Mouse (Mus musculus) hindbrain, embryonic 14.5 days (tissue): ENCODE measurements around the gene Nabp1. TPM values are rescaled to one million over a fixed set of nuclear protein-coding genes. Genes with fewer than 3 reads are reported as not detected.
"Not testable (repeated sequence)": the region's sequence is repeated elsewhere in the genome, so short reads cannot be mapped to it uniquely, and the experiment has no call there.

Source experiments
- ATAC-seq: fragments of 200-750 bp; cut with Nextera tagmentation; 2 replicates; pipeline ENCODE4 v1.8.0; 2017; ENCODE audit warnings: moderate number of reproducible peaks, mild to moderate bottlenecking, moderate TSS enrichment, moderate library complexity; ENCODE audit not compliant: low FRiP score
- DNase-seq: peaks from one replicate; pipeline ENCODE4 v3.0.0-alpha.2; 2015; ENCODE audit warnings: low spot score
- H3K27ac ChIP-seq: fragments of 300-500 bp; sonication (generic); 2 replicates; pipeline ENCODE4 v1.5.1; 2014; ENCODE audit warnings: mild to moderate bottlenecking, moderate library complexity
- H3K27me3 ChIP-seq: fragments of 300-500 bp; sonication (generic); 2 replicates; pipeline ENCODE4 v1.6.1; 2014; ENCODE audit warnings: mild to moderate bottlenecking, low read length, mixed read lengths; ENCODE audit not compliant: control insufficient read depth, insufficient read depth
- H3K36me3 ChIP-seq: fragments of 300-500 bp; sonication (generic); replicated peaks from 2 replicates; pipeline ENCODE4 v1.6.1; 2014; ENCODE audit not compliant: control insufficient read depth, insufficient read depth
- H3K4me1 ChIP-seq: fragments of 300-500 bp; sonication (generic); replicated peaks from 2 replicates; pipeline ENCODE4 v1.6.1; 2014; ENCODE audit warnings: antibody characterized with exemption, low read length, mixed read lengths; ENCODE audit not compliant: control insufficient read depth, insufficient read depth
- H3K4me2 ChIP-seq: fragments of 300-500 bp; sonication (generic); replicated peaks from 2 replicates; pipeline ENCODE4 v1.6.1; 2014; ENCODE audit warnings: mild to moderate bottlenecking, moderate library complexity
- H3K4me3 ChIP-seq: fragments of 300-500 bp; sonication (generic); replicated peaks from 2 replicates; pipeline ENCODE4 v1.5.1; 2014; ENCODE audit warnings: mild to moderate bottlenecking, low read length
- H3K9ac ChIP-seq: fragments of 300-500 bp; sonication (generic); 2 replicates; pipeline ENCODE4 v1.6.1; 2014
- H3K9me3 ChIP-seq: fragments of 300-500 bp; sonication (generic); 2 replicates; pipeline ENCODE4 v1.6.1; 2016; ENCODE audit warnings: low read length; ENCODE audit not compliant: control insufficient read depth
- WGBS: fragments of 180-500 bp; shearing (Covaris S2); extraction: QIAGEN DNeasy Blood & Tissue Kit; methylation state at CpG from one replicate; pipeline ENCODE4 v1.1.7; 2014; 5-methylcytosine and 5-hydroxymethylcytosine counted together
- polyA plus RNA-seq: library from polyadenylated mRNA; unstranded; fragments of >200 nt; fragmentation: Nextera tagmentation; extraction: Ambion mirVana; gene quantifications from 2 replicates; pipeline ENCODE4 v1.2.1, GENCODE M21; 2014

Gene Nabp1
- polyA plus RNA-seq, 1 experiment from 2014 or later: 9.0 TPM

DNA sequence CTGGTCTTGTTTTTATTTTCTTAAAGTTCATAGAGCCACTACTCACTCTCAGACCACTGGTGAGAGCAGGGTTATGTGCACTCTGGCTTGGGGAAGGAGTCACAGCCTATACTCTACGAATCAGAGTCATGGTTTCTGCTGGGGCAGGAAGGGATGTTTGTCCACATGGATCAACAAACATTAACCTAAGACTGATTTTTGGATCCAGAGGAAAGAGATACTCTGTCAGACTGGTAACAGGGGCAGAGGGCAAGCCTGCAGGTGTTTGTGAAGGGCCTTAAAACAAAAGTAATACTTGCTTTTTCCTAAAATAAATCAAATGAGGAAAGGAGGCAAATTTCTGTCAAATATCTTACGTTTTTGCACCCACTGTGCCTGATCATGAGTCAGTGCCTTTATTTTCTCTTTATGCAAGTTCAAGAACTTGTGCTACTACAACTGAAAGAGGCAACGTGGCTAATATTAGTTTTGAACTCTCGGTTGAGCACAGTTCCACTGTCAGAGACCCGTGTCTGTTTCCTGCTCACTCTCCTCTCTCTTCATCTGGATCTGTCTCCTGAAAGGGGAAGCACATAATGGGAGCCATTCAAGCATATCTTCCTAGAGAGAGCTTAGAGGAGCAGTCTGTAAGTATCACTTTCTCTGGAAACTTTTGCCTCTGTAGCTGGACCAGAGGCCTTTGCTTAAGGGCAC, 32.9 kb downstream of the Nabp1 start:
- H3K36me3 ChIP-seq: no peaks in the 10 kb centered on the region
- no peak overlapping the region for H3K4me2 ChIP-seq
- no peak overlapping the region for H3K9ac ChIP-seq
- peak overlapping the region; percentile 47; the same call in 1 of the 2 replicates for H3K27ac ChIP-seq
- 51% methylated on average over 5 of the region's 5 CpGs for WGBS
- H3K4me1 ChIP-seq: peaks cover 4% of the 10 kb centered on the region; the same call in 1 of the 2 replicates
- DNase-seq: no peak
- H3K4me3 ChIP-seq: no peak overlapping the region
- no peaks in the 10 kb centered on the region for H3K27me3 ChIP-seq
- ATAC-seq: peak; percentile 24; the same call in 1 of the 2 replicates
- H3K9me3 ChIP-seq: no peaks in the 10 kb centered on the region

DNA sequence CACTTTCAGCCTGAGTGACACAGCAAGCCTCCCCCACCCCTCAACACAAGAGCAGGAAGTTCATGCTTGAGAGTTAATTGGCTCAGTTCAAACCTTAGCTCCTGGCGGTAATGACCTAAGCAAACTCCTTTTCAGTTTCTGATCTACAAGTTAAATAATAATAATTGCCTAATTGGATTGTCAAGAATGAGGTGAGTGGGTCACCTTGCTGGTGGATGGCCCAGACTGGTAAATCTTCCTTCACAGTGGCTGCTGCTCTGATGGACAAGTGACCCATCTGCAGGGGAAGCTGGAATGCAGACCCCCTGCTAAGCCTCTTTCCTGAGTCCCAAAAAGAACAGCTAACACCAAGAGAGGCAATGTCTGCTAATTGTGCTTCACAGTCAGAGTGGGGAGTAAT, 48.5 kb downstream of the Nabp1 start:
- Histone ChIP-seq H3K4me2 (no peak overlapping the region), H3K36me3 (no peaks in the 10 kb centered on the region), H3K9ac (no peak overlapping the region), H3K27me3 (no peaks in the 10 kb centered on the region), H3K9me3 (no peaks in the 10 kb centered on the region), H3K4me3 (no peak overlapping the region), H3K4me1 (no peaks in the 10 kb centered on the region), H3K27ac (no peak overlapping the region)
- no peak for ATAC-seq
- no peak for DNase-seq
- 26% methylated on average over 1 of the region's 1 CpGs for whole genome bisulfite sequencing

DNA sequence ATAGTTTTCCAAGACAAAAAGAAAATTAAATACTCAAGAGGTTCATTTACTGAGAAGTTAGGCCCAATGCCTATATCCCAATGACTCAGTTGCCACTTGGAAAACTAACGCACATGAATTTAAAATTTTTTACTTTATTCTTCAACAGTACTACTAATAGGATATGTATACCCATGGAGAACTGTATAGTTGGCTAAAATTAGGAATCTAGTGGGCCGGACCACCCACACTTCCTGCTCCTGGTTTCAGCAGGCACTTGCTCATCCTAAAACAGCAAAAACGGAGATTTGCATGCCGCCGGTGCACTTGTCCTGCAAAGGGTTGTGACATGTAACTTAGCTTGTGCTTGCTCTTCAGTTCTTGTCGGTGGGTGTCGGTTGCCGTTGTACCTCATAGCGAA, 51.9 kb downstream of the Nabp1 start:
- Histone ChIP-seq H3K4me2 (no peak overlapping the region), H3K9me3 (no peaks in the 10 kb centered on the region), H3K4me1 (no peaks in the 10 kb centered on the region), H3K4me3 (no peak overlapping the region), H3K27ac (no peak overlapping the region), H3K9ac (no peak overlapping the region), H3K27me3 (no peaks in the 10 kb centered on the region), H3K36me3 (no peaks in the 10 kb centered on the region)
- ATAC-seq: no peak
- DNase-seq: no peak
- WGBS: 96% methylated on average over 9 of the region's 9 CpGs

DNA sequence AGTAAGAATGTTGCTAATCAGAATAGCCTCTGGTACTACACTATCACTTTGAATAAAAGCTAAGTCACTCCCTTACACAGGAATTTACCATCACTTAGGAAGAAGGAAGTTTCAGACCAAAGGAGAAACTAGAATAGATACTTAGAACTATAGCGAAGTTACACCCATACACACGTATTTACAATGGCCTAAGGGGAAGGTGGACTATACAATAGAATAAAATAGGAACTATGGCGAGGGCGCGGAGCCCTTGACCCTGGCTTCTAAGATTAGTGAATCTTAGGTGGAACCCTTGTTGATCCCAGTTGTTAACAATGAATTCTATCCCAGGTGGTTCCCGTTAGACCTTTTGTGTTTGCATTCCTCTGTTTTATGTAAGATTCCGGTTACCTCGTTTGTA, 57.2 kb downstream of the Nabp1 start:
- not testable (repeated sequence) for ATAC-seq, H3K36me3 ChIP-seq, H3K4me1 ChIP-seq, DNase-seq, H3K4me2 ChIP-seq, H3K4me3 ChIP-seq, H3K27ac ChIP-seq, H3K9ac ChIP-seq, H3K27me3 ChIP-seq, H3K9me3 ChIP-seq
- 96% methylated on average over 8 of the region's 8 CpGs for WGBS

DNA sequence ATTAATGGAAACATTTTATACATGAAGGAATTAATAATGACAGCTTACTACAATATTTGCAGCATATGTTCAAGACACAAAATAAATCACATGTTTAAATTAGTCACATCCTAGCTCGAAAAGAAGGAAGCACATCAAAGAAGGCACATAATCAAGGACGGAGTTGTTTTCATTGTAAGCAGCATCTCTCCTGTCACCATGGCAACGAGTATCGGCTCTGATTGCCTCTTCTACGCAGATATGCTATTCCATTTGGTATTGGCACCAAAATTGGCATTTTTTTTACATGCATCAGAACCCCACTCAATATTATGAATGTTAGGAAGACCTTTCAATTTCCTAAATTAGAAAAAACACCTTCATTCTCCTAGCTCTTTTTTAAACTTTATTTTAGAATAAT, 59.5 kb downstream of the Nabp1 start:
- Histone ChIP-seq H3K27me3 (no peaks in the 10 kb centered on the region), H3K9me3 (no peaks in the 10 kb centered on the region), H3K27ac (no peak overlapping the region), H3K4me1 (no peaks in the 10 kb centered on the region), H3K4me3 (no peak overlapping the region), H3K36me3 (no peaks in the 10 kb centered on the region), H3K4me2 (no peak overlapping the region), H3K9ac (no peak overlapping the region)
- ATAC-seq: no peak
- no peak for DNase-seq
- 34% methylated on average over 5 of the region's 5 CpGs for WGBS

Other genes with a start within 250 kb of the Nabp1 start
- 8.8 and 9.1 TPM in 2 replicates for gene Cavin2, start 189.3 kb downstream of the Nabp1 start, polyA plus RNA-seq